Mouse (Mus musculus): Measurements from ENCODE around the gene Trim80.
"Not testable (repeated sequence)": the region's sequence is repeated elsewhere in the genome, so short reads cannot be mapped to it uniquely, and the experiment has no call there.

The Trim80 gene

GRCm38 (mm10) chr11:115492387-115492786 lies 52.0 kb downstream of the Trim80 start:
- DNase-seq (ENCODE audit: low spot score in 2 of 2): no peak

- DNase-seq (ENCODE audit: low spot score in 2 of 2): not testable (repeated sequence)
Observed at GRCm38 (mm10) chr11:115496559-115496958, 56.2 kb downstream of the Trim80 start.
